Mouse (Mus musculus) ES-Bruce4 (cell line): Measurements from ENCODE around the gene Calr4. TPM values are rescaled to one million over a fixed set of nuclear protein-coding genes. Genes with fewer than 3 reads are reported as not detected.

Experiments
- H3K27ac ChIP-seq: 2 replicates; pipeline ENCODE4 v1.5.1; 2012; ENCODE audit warnings: low read length, inconsistent platforms; ENCODE audit not compliant: insufficient read depth
- H3K27me3 ChIP-seq: 2 replicates; pipeline ENCODE4 v1.6.1; 2012; ENCODE audit warnings: mild to moderate bottlenecking, low read length, inconsistent platforms; ENCODE audit not compliant: control insufficient read depth, poor library complexity, insufficient read depth, severe bottlenecking
- H3K36me3 ChIP-seq: 2 replicates; pipeline ENCODE4 v1.6.1; 2012; ENCODE audit warnings: inconsistent platforms, mild to moderate bottlenecking, low read length, moderate library complexity; ENCODE audit not compliant: control insufficient read depth, poor library complexity, insufficient read depth, severe bottlenecking
- H3K4me1 ChIP-seq: one replicate; pipeline ENCODE4 v1.8.1; 2011; ENCODE audit warnings: low read length; ENCODE audit not compliant: control insufficient read depth, insufficient read depth
- H3K4me3 ChIP-seq: 2 replicates; pipeline ENCODE4 v1.5.1; 2011; ENCODE audit warnings: low read depth, mild to moderate bottlenecking, low read length
- H3K9ac ChIP-seq: 2 replicates; pipeline ENCODE4 v1.6.1; 2012; ENCODE audit warnings: low read depth, mild to moderate bottlenecking, inconsistent platforms; ENCODE audit not compliant: poor library complexity, severe bottlenecking
- H3K9me3 ChIP-seq: replicated peaks from 2 replicates; pipeline ENCODE4 v1.6.1; 2012; ENCODE audit warnings: mild to moderate bottlenecking, low read length, inconsistent platforms; ENCODE audit not compliant: control insufficient read depth, poor library complexity, insufficient read depth, severe bottlenecking
- CTCF ChIP-seq: IDR thresholded peaks from one replicate; pipeline ENCODE4 v1.8.1; 2011; ENCODE audit warnings: low read depth, low read length
- EP300 ChIP-seq: IDR thresholded peaks from 2 replicates; pipeline ENCODE4 v1.6.1; 2011; ENCODE audit warnings: low read depth, low read length; ENCODE audit not compliant: insufficient read depth
- POLR2A ChIP-seq: IDR thresholded peaks from one replicate; pipeline ENCODE4 v1.8.1; 2011; ENCODE audit warnings: low read length; ENCODE audit not compliant: insufficient read depth
- polyA plus RNA-seq: library from polyadenylated mRNA; stranded (reverse); fragments of >200 nt; gene quantifications from 2 replicates; pipeline ENCODE4 v1.2.4, GENCODE M21; 2011; ENCODE audit warnings: low read depth; ENCODE audit not compliant: missing spikeins, insufficient read depth, insufficient read length

The Calr4 gene
- polyA plus RNA-seq, 1 experiment = 0.78 TPM

DNA sequence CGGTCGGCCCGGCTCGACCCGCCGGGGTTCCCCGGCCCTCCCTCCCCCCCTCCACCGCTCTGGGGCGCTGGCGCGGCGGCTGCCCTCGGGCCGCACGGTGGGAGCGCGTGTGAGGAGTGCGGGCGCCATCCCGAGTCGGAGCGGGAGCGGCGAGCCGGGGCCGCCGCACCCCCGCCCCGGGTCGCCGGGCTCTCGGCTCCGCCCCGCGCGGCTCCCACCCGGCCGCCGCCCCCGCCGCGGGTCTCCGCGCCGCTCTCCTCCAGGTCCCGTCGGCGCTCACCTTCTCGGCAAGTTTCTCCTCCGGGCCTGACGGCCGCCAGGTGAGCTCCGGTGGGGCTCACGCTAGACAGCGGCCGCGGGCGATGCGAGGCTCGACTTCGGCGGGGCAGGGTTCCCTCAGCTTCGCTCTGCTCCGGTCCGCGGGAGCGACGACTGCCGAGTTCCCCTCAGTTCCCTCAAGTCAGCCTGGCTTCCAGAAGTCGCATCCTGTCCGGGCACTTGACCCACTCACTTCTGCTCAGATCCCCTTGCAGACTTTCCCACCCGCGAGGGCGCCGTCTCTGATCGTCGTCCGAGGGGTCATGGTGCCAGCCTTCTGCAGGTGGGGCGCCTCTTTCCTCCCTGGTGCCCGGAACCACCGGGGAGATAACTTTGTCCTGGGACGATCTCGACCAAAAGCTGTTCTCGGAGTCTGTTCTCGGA lies 46.3 kb downstream of the Calr4 start:
- Histone ChIP-seq H3K9ac (peak overlapping the region; percentile 89), H3K9me3 (no peaks in the 10 kb centered on the region), H3K27ac (no peak overlapping the region), H3K36me3 (no peaks in the 10 kb centered on the region), H3K4me1 (peaks cover 4% of the 10 kb centered on the region), H3K4me3 (peak overlapping the region; percentile 66), H3K27me3 (no peaks in the 10 kb centered on the region)
- TF ChIP-seq POLR2A (no peak), CTCF (no peak), EP300 (no peak)

DNA sequence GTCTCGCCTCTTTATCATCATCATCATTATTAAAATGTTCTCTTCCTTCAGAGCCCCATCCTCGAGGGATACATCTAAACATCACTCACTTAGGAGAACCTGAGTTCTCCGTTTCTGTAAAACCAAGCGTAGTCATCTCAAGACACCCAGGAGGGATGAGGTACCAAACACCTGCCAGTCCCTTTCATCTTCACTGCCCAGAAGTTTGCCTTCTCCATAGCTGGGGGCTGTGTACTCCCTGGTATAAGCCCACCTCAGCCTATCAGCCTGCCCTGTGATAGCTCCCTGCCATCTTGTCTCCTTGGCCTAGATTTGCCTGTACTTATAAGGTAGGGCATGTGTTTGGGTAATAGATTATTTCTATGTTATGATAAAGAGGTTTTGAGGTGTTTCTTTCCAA lies 46.9 kb downstream of the Calr4 start:
- TF ChIP-seq POLR2A (no peak), CTCF (no peak), EP300 (no peak)
- no peaks in the 10 kb centered on the region for H3K9me3 ChIP-seq

DNA sequence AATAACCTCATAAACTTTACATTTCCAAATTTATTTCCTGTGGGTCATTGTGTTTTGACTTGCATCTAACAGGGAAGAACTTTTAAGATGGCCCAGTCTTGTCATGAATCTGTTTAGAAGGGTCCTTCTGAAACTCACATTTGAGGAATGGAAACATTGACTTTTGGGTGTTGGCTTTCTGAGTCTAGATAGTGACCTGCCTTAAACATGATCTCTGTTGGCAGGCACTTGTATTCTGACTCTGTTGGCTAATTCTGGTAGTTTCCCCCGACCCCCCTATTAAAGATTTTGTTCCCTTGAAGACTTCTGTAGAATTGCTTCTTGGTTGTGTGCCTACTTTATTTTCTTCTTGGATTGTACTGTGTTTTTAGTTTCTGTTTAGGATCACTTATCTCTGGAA lies 47.7 kb downstream of the Calr4 start:
- no peak for TF ChIP-seq POLR2A
- no peak for TF ChIP-seq EP300
- no peak for TF ChIP-seq CTCF
- Histone ChIP-seq H3K27me3 (no peaks in the 10 kb centered on the region), H3K36me3 (no peaks in the 10 kb centered on the region), H3K9ac (no peak overlapping the region), H3K9me3 (no peaks in the 10 kb centered on the region), H3K27ac (no peak overlapping the region), H3K4me1 (peaks cover 4% of the 10 kb centered on the region), H3K4me3 (no peak overlapping the region)

More for the DNA sequence above, 46.9 kb downstream of the Calr4 start:
- Histone ChIP-seq H3K27me3 (no peaks in the 10 kb centered on the region), H3K4me1 (peaks cover 4% of the 10 kb centered on the region), H3K36me3 (no peaks in the 10 kb centered on the region), H3K27ac (no peak overlapping the region), H3K4me3 (peak overlapping the region; percentile 66), H3K9ac (peak overlapping the region; percentile 89)

DNA sequence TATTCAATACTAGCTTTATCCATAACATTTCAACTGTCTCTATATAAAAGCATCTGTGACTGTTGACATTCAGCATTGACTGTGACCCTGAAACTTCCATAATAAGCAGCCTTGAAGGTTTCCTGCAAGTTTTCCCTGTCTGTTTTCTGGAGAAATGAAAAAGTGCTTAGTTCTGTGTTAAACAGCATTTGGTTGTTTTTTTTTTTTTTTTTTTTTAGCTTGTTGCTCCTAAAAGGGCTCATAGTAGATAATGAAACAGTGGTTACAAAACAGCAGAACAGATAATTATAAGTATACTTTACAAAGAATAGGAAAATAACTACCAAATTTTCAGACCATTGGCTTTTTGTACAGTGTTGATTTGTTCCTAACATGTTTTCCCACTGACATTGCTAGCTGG lies 60.3 kb downstream of the Calr4 start:
- Histone ChIP-seq H3K4me3 (no peak overlapping the region), H3K4me1 (no peaks in the 10 kb centered on the region), H3K9me3 (no peaks in the 10 kb centered on the region), H3K27ac (no peak overlapping the region), H3K9ac (no peak overlapping the region), H3K27me3 (no peaks in the 10 kb centered on the region), H3K36me3 (no peaks in the 10 kb centered on the region)
- TF ChIP-seq CTCF = no peak
- TF ChIP-seq EP300 = no peak

DNA sequence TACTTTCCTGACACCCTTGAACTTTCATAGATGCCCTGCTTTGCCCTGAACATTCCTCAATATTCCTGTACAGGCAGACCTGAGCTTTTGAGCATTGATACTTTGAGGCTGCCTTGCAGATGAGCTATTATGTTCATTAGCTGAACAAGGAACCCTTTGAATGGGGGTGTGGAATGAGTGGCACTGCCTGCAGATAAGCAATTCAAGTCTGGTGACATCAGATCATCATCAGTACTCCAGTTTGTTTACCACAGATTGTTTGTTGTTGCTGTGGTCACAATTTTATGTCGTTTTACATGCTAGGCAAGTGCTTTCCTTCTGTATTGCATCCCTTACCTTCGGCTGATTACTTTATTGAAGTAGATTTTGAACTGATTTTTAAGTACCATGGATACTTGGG lies 62.2 kb downstream of the Calr4 start:
- Histone ChIP-seq H3K36me3 (no peaks in the 10 kb centered on the region), H3K9me3 (no peaks in the 10 kb centered on the region), H3K4me3 (no peak overlapping the region), H3K27me3 (no peaks in the 10 kb centered on the region), H3K27ac (no peak overlapping the region), H3K4me1 (no peaks in the 10 kb centered on the region), H3K9ac (no peak overlapping the region)
- TF ChIP-seq EP300 = no peak
- no peak for TF ChIP-seq CTCF
- no peak for TF ChIP-seq POLR2A

DNA sequence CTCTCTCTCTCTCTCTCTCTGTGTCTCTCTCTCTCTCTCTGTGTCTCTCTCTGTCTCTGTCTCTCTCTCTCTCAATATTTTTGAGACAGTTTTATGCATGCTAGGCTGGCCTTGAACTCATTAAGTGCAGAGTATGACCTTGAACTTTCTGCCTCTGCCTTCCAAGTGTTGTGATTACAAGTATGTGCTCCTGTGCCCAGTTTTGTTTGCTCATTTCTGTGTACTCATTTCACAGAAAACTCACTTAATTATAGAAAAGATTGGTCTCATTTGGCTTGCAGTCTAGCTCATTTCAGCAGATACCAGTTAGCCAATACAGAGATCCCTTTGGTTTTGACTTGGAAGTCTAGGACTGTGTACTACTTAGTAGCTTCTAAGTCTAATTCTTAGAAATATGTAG lies 64.9 kb downstream of the Calr4 start:
- TF ChIP-seq POLR2A = no peak
- TF ChIP-seq CTCF = no peak
- TF ChIP-seq EP300 = no peak

More for the DNA sequence above, 64.9 kb downstream of the Calr4 start:
- no peaks in the 10 kb centered on the region for H3K4me1 ChIP-seq
- H3K27ac ChIP-seq = no peak overlapping the region
- no peaks in the 10 kb centered on the region for H3K36me3 ChIP-seq
- H3K9me3 ChIP-seq = no peaks in the 10 kb centered on the region
- no peaks in the 10 kb centered on the region for H3K27me3 ChIP-seq
- H3K4me3 ChIP-seq = no peak overlapping the region
- no peak overlapping the region for H3K9ac ChIP-seq

Other genes with a start within 250 kb of the Calr4 start
- gene Nrd1, start 233.8 kb upstream of the Calr4 start, polyA plus RNA-seq = 199 and 231 TPM in 2 replicates
- gene Osbpl9, start 32.2 kb upstream of the Calr4 start, polyA plus RNA-seq = 69.2 and 83.3 TPM in 2 replicates
- gene Eps15, start 45.8 kb downstream of the Calr4 start, polyA plus RNA-seq = 47.1 and 51.5 TPM in 2 replicates
- 2.1 and 3.0 TPM in 2 replicates for gene Ttc39a, start 172.1 kb downstream of the Calr4 start, polyA plus RNA-seq